Mouse (Mus musculus) liver, embryonic 14.5 days (tissue): ENCODE measurements around the gene Ncapg2. TPM values are rescaled to one million over a fixed set of nuclear protein-coding genes. Genes with fewer than 3 reads are reported as not detected.

Experiments used
- ATAC-seq: fragments of 200-750 bp; cut with Nextera tagmentation; 2 replicates; pipeline ENCODE4 v1.8.0; 2017; ENCODE audit warnings: moderate number of reproducible peaks, mild to moderate bottlenecking, moderate library complexity; ENCODE audit not compliant: insufficient read depth
- DNase-seq, 3 experiments: peaks; one replicate each; pipeline ENCODE4 v3.0.0-alpha.2; 2012 to 2013; ENCODE audit warnings: low read depth in 3 of 3, low spot score in 3 of 3
- H3K27ac ChIP-seq: fragments of 300-500 bp; sonication (generic); 2 replicates; pipeline ENCODE4 v1.5.1; 2014; ENCODE audit warnings: moderate library complexity, mild to moderate bottlenecking, control low read depth, inconsistent platforms
- H3K27me3 ChIP-seq: fragments of 300-500 bp; sonication (generic); 2 replicates; pipeline ENCODE4 v1.6.1; 2014; ENCODE audit warnings: mild to moderate bottlenecking, low read length, moderate library complexity; ENCODE audit not compliant: control insufficient read depth, insufficient read depth
- H3K36me3 ChIP-seq: fragments of 300-500 bp; sonication (generic); replicated peaks from 2 replicates; pipeline ENCODE4 v1.6.1; 2014; ENCODE audit warnings: low read depth; ENCODE audit not compliant: control insufficient read depth, insufficient read depth
- H3K4me1 ChIP-seq, 2 experiments: fragments of 200-500 bp in 1 of 2; fragments of 300-500 bp in 1 of 2; sonication (generic) in 1 of 2; replicated peaks; 2 replicates each; pipeline ENCODE4 v1.6.1; 2012 to 2014; ENCODE audit warnings: antibody characterized with exemption in 1 of 2, inconsistent platforms in 1 of 2, low read length in 1 of 2; ENCODE audit not compliant: control insufficient read depth in 2 of 2, insufficient read depth in 2 of 2
- H3K4me2 ChIP-seq: fragments of 300-500 bp; sonication (generic); 2 replicates; pipeline ENCODE4 v1.6.1; 2014; ENCODE audit warnings: low read depth, mild to moderate bottlenecking, control low read depth, moderate library complexity
- H3K4me3 ChIP-seq, 2 experiments: fragments of 200-500 bp in 1 of 2; fragments of 300-500 bp in 1 of 2; sonication (generic) in 1 of 2; 2 replicates each; pipeline ENCODE4 v1.5.1; 2012 to 2014; ENCODE audit warnings: low read depth in 2 of 2, low read length in 2 of 2, mild to moderate bottlenecking in 2 of 2, control low read depth in 1 of 2, inconsistent platforms in 1 of 2, moderate library complexity in 1 of 2; ENCODE audit not compliant: insufficient read depth in 1 of 2
- H3K9ac ChIP-seq: fragments of 300-500 bp; sonication (generic); replicated peaks from 2 replicates; pipeline ENCODE4 v1.6.1; 2014; ENCODE audit warnings: mild to moderate bottlenecking, control low read depth, moderate library complexity
- H3K9me3 ChIP-seq: fragments of 300-500 bp; sonication (generic); 2 replicates; pipeline ENCODE4 v1.6.1; 2016; ENCODE audit warnings: low read length, mixed read lengths; ENCODE audit not compliant: control insufficient read depth
- CTCF ChIP-seq: IDR thresholded peaks from 2 replicates; pipeline ENCODE4 v1.5.1; 2016; ENCODE audit warnings: antibody characterized with exemption, low read depth, control low read depth
- EP300 ChIP-seq: IDR thresholded peaks from 2 replicates; pipeline ENCODE4 v1.6.1; 2016; ENCODE audit warnings: antibody characterized with exemption, low read depth
- WGBS: fragments of 180-500 bp; shearing (Covaris S2); extraction: QIAGEN DNeasy Blood & Tissue Kit; methylation state at CpG from one replicate; pipeline ENCODE4 v1.1.7; 2014; ENCODE audit not compliant: insufficient replicate concordance; 5-methylcytosine and 5-hydroxymethylcytosine counted together
- polyA plus RNA-seq, 2 experiments: library from polyadenylated mRNA; depleted of rRNA in 1 of 2; stranded (reverse) in 1 of 2; unstranded in 1 of 2; fragments of >200 nt; fragmentation: Nextera tagmentation in 1 of 2; extraction: Ambion mirVana in 1 of 2; gene quantifications; 2 replicates each; pipeline versions ENCODE4 v1.2.1 to v1.2.3; 2012 to 2014

The Ncapg2 gene
- polyA plus RNA-seq, 2 experiments: 25.4 to 55.8 TPM

GRCm38 (mm10) chr12:116436125-116436524, 30.9 kb downstream of the Ncapg2 start:
- TF ChIP-seq CTCF: no peak
- no peak for TF ChIP-seq EP300
- Histone ChIP-seq H3K4me1 (peaks cover 0 to 3% of the 10 kb centered on the region in 2 experiments; a peak in 2 of 4 replicates), H3K4me3 (no peak overlapping the region), H3K9me3 (no peaks in the 10 kb centered on the region), H3K9ac (no peak overlapping the region), H3K27ac (no peak overlapping the region), H3K36me3 (peaks cover 84% of the 10 kb centered on the region), H3K4me2 (no peak overlapping the region), H3K27me3 (no peaks in the 10 kb centered on the region)
- WGBS: 71% methylated on average over 3 of the region's 3 CpGs
- ATAC-seq (no peak), DNase-seq (no peak)

- Histone ChIP-seq H3K27ac (no peak overlapping the region), H3K9ac (no peak overlapping the region), H3K4me2 (no peak overlapping the region), H3K9me3 (no peaks in the 10 kb centered on the region), H3K27me3 (no peaks in the 10 kb centered on the region), H3K36me3 (peaks cover 86% of the 10 kb centered on the region), H3K4me1 (peaks cover 0 to 3% of the 10 kb centered on the region in 2 experiments; a peak in 2 of 4 replicates), H3K4me3 (no peak overlapping the region)
- DNase-seq: no peak
- no peak for ATAC-seq
- 87% methylated on average over 5 of the region's 5 CpGs for WGBS
- TF ChIP-seq EP300: no peak
Observed at GRCm38 (mm10) chr12:116438591-116438990, 33.4 kb downstream of the Ncapg2 start.

GRCm38 (mm10) chr12:116442184-116442583, 37.0 kb downstream of the Ncapg2 start:
- WGBS: 20% methylated on average over 3 of the region's 3 CpGs
- peak; percentile 57; the same call in 1 of the 2 replicates for ATAC-seq
- no peak for DNase-seq

GRCm38 (mm10) chr12:116449536-116449935, 44.3 kb downstream of the Ncapg2 start:
- H3K27me3 ChIP-seq: no peaks in the 10 kb centered on the region
- no peak overlapping the region for H3K4me2 ChIP-seq
- peak in 1 of 3 experiments; percentile 11 for DNase-seq
- peaks cover 78% of the 10 kb centered on the region for H3K36me3 ChIP-seq
- no peaks in the 10 kb centered on the region for H3K9me3 ChIP-seq
- H3K9ac ChIP-seq: no peak overlapping the region
- WGBS: 96% methylated on average over 2 of the region's 2 CpGs
- no peak overlapping the region for H3K4me3 ChIP-seq
- H3K4me1 ChIP-seq: no peaks in the 10 kb centered on the region
- 0 out of 2 replicates have a peak, but pooled peaks have one; percentile 26 for ATAC-seq
- TF ChIP-seq EP300 (no peak), CTCF (no peak)
- no peak overlapping the region for H3K27ac ChIP-seq

More at GRCm38 (mm10) chr12:116442184-116442583, 37.0 kb downstream of the Ncapg2 start:
- Histone ChIP-seq H3K9me3 (no peaks in the 10 kb centered on the region), H3K4me2 (no peak overlapping the region), H3K4me3 (no peak overlapping the region), H3K27ac (no peak overlapping the region), H3K27me3 (no peaks in the 10 kb centered on the region), H3K9ac (no peak overlapping the region), H3K36me3 (peaks cover 94% of the 10 kb centered on the region), H3K4me1 (no peaks in the 10 kb centered on the region)
- TF ChIP-seq CTCF (no peak), EP300 (no peak; the same call in 1 of the 2 replicates)

- no peak for ATAC-seq
- H3K27me3 ChIP-seq: no peaks in the 10 kb centered on the region
- no peak overlapping the region for H3K27ac ChIP-seq
- no peak overlapping the region for H3K9ac ChIP-seq
- no peak overlapping the region for H3K4me3 ChIP-seq
- H3K4me2 ChIP-seq: no peak overlapping the region
- no peaks in the 10 kb centered on the region for H3K9me3 ChIP-seq
- H3K36me3 ChIP-seq: peaks cover 45% of the 10 kb centered on the region
- no peaks in the 10 kb centered on the region for H3K4me1 ChIP-seq
- no peak for DNase-seq
- TF ChIP-seq EP300 (no peak), CTCF (no peak)
- WGBS: 88% methylated on average over 6 of the region's 6 CpGs
Observed at GRCm38 (mm10) chr12:116460379-116461065, 55.3 kb downstream of the Ncapg2 start.
